Mouse (Mus musculus): ENCODE data around the gene Lsamp. TPM values are rescaled to one million over a fixed set of nuclear protein-coding genes. Genes with fewer than 3 reads are reported as not detected.
A peak's percentile ranks its signal among the peaks of the same experiment; 100 is the strongest.

Gene Lsamp
- total RNA-seq, 2 experiments from 2014 or later, result 0.38 to 0.53 TPM

DNA sequence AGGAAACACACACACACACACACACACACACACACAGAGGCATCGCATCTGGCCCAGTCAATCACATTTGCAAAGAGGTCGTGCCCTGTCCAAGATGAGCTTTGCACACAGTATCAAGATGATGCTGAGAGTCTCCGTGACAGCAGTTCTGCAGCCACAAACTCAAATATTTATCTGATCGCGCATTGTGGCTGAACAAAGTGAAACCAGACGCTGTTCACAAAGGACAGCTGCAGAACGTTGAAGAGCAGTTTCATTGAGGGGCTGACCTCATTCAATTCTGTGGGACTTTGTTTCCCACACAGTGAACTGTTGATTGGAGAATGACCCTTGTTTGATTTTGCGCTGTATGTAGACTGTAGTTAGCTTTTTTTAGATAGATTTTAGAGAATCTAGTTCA lies 2168.5 kb downstream of the Lsamp start:
- DNase-seq, result no peak
- intact Hi-C loops (cut with DNase I), result no loop called here
- no peak overlapping the region for H3K27ac ChIP-seq
- peak overlapping the region; percentile 1; the same call in 1 of the 2 replicates for H3K4me3 ChIP-seq
- TF ChIP-seq CTCF (IDR thresholded peaks at IDR 0.05), result no peak

GRCm38 (mm10) chr16:42157816-42158215 lies 2173.7 kb downstream of the Lsamp start:
- DNase-seq, result no peak
- intact Hi-C loops (cut with DNase I), result no loop called here

DNA sequence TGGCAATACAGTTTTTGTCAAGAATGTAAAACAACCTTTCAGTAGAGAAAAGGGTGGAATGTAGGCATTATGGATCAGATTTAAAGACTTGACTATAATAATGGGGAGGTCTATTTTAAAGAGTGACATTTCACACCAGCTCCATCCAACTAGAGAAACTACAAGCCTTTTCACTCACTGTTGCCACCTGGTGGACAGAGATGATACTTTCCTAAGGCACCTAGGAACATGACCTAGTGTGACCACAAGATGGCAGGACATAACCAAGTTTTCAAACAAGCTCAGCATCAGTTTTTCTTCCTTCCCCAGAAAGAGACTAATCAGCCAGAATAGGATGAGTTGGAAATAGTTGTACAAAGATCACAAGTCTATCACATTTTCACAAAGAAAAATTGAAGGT lies 2180.8 kb downstream of the Lsamp start:
- peak; percentile 100 for TF ChIP-seq CTCF (IDR thresholded peaks at IDR 0.05)
- H3K27ac ChIP-seq, result no peak overlapping the region
- intact Hi-C loops (cut with DNase I), result no loop called here
- H3K4me3 ChIP-seq, result no peak overlapping the region
- DNase-seq, result peak; percentile 69

More at GRCm38 (mm10) chr16:42157816-42158215, 2173.7 kb downstream of the Lsamp start:
- no peak overlapping the region for H3K27ac ChIP-seq
- H3K4me3 ChIP-seq, result no peak overlapping the region
- no peak for TF ChIP-seq CTCF (IDR thresholded peaks at IDR 0.05)

GRCm38 (mm10) chr16:42168292-42168691 lies 2184.1 kb downstream of the Lsamp start:
- no peak for TF ChIP-seq CTCF (IDR thresholded peaks at IDR 0.05)
- no peak overlapping the region for H3K27ac ChIP-seq
- intact Hi-C loops (cut with DNase I), result no loop called here
- H3K4me3 ChIP-seq, result no peak overlapping the region
- no peak for DNase-seq

DNA sequence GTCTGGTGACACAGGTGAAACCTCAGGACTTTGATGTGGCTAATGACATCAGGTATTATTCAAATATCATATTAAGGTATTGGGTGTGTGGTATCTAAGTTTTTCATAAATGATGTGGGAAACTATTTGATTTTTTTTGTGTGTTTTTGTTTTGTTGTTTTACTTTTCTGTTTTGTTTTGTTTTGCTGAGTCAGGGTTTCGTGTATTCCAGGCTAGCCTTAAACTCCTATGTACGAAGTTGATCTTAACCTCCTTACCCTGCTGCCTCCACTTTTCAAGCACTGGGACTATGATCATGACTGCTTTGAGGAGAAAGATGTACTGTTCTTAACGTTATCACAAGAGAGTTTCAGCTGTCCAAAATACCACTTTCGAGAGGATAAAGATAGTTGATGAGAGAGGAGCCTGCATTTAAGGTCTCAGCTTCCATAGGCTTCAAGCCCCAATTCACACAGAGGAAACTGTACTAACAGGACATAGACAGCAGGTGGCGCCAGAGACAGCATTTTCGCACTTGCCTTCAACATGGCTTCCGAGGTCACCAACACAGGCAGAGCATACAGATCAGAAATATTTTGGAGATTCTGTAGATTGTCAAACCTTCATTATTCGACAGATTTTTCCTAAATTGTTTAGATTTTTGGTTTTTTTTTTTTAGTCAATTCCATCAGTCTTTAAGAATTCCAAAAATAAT lies 2185.4 kb downstream of the Lsamp start:
- TF ChIP-seq CTCF (IDR thresholded peaks at IDR 0.05), result peak; percentile 95
- intact Hi-C loops (cut with DNase I), result no loop called here
- Histone ChIP-seq H3K27ac (no peak overlapping the region), H3K4me3 (no peak overlapping the region)
- peak; percentile 74 for DNase-seq

DNA sequence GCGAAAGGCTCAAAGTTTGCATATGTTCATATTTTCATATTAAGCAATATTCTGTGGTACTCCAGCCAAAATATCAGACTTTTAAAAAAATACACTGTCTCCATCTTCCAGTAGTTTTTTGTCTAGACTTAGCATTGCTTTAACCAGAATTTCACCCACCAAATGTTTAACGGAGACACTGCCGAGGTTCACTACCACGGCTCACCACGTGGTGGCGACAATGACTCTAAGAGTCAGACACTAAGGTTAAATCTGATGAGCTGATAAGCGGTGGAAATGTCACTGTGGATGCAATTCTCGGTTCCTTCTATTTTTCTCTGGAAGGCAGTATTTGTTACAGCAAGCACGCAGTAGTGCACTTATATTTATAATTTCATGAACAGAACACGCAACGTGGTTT lies 2188.3 kb downstream of the Lsamp start:
- H3K4me3 ChIP-seq, result no peak overlapping the region
- peak; percentile 88 for TF ChIP-seq CTCF (IDR thresholded peaks at IDR 0.05)
- intact Hi-C loops (cut with DNase I), result no loop called here
- H3K27ac ChIP-seq, result no peak overlapping the region
- peak; percentile 78 for DNase-seq

DNA sequence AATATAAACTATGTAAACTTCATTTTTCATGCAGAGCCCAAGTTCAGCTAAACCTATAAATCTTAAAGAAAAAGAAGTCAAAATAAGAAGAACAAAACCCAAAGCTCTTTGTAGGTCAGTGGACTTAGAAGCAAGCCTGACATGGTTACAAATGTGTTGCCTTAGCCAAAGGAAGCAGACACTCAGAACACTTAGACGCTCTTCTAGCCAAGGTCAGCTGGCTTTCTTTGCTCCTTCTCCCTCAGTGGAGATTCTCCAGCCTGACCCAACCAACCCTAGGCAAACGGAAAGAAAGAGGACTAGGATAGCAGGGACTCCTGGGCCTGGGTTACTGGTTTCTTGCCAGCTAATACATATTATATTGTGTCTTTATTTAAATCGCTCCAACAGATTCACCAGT lies 2194.7 kb downstream of the Lsamp start:
- no peak overlapping the region for H3K27ac ChIP-seq
- no peak for TF ChIP-seq CTCF (IDR thresholded peaks at IDR 0.05)
- intact Hi-C loops (cut with DNase I), result no loop called here
- H3K4me3 ChIP-seq, result no peak overlapping the region
- no peak for DNase-seq

DNA sequence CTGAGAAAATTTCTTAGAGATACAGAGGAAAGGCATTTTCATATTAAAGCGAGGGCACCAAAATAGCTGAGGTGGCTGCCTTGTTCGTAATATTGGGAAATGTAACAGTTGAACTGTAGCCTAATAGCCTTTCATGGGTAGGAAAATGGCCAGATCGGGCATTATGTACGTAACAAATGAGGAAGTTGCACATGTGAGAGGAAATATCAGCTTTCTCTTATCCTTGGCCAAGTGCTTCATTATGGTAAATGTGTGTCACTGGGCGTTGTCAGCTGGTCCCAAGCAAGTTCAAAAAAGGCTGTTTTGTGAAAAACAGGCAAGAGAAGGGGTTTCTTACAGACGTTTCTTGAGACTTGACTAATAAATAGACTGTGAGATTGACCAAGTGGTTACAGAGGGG lies 2195.9 kb downstream of the Lsamp start:
- TF ChIP-seq CTCF (IDR thresholded peaks at IDR 0.05), result no peak
- intact Hi-C loops (cut with DNase I), result no loop called here
- no peak overlapping the region for H3K27ac ChIP-seq
- H3K4me3 ChIP-seq, result no peak overlapping the region
- no peak for DNase-seq

DNA sequence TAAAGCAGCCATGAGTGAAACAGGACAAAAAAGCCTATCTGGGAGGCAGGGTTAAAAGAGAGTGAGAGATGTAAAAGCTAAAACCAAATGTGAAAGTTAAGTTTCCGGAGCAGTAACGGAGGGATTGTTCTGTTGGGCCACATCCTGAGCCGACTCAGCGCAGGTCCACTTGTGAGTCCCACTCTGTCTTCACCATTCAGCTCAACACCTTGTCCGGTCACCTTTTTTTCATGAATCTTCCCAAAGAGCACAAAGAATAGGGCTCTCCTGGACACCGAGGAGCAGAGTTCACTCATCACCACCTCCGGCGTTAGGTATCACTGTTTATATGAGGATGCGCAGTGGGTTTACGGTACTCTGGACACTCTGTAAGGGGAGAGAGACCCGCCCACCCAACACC lies 2196.3 kb downstream of the Lsamp start:
- Histone ChIP-seq H3K27ac (no peak overlapping the region), H3K4me3 (no peak overlapping the region)
- DNase-seq, result no peak
- TF ChIP-seq CTCF (IDR thresholded peaks at IDR 0.05), result no peak
- intact Hi-C loops (cut with DNase I), result no loop called here

DNA sequence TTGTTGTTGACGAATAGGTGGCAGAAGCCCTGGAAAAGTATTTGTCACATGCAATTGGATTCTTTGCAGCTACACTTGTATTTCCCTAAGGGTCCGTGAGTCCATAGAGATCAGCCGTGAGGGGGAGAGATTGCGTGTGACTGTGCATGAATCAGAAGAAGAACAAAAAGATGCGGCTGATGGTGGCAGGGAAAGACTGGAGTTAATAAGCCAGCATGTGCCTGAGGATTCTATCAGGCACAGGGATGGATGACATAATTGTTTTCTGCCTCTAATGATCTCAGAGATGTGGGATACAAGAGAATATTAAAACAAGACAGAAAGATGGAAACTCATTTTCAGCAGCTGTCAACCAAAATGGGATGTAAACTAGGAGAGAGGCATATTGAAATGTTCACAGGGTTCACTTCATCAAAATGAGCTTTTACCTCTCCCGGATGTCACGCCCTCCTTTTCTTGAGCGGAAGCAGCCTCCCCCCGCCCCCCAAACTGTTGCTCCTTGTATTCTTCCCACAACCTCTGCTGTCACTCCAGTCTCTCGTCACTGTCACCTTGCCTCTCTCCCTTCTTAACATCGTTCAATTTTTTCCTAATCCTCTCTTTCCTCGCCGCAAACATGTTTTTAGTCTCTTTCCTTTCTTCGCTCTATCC lies 2205.4 kb downstream of the Lsamp start:
- intact Hi-C loops (cut with DNase I), result no loop called here
- Histone ChIP-seq H3K4me3 (peak overlapping the region; percentile 75), H3K27ac (peak overlapping the region; percentile 89)
- no peak for DNase-seq
- no peak for TF ChIP-seq CTCF (IDR thresholded peaks at IDR 0.05)

GRCm38 (mm10) chr16:42190114-42191045 lies 2206.2 kb downstream of the Lsamp start:
- H3K4me3 ChIP-seq, result peak overlapping the region; percentile 75
- H3K27ac ChIP-seq, result peak overlapping the region; percentile 89
- intact Hi-C loops (cut with DNase I), result no loop called here
- peak; percentile 89 for TF ChIP-seq CTCF (IDR thresholded peaks at IDR 0.05)
- peak; percentile 92 for DNase-seq

Small RNAs within 50 kb of the gene (microRNA-seq; reads per million reads assigned to microRNA genes)
- gene Gm27887 (not detected), gene Gm47276 (not detected)
